Mouse (Mus musculus) testis, adult 2 months (tissue): ENCODE results near the gene 1700003E16Rik.

ENCODE experiments used
- CTCF ChIP-seq: fragments of 200-500 bp; IDR thresholded peaks from 2 replicates; pipeline ENCODE4 v1.5.1; 2012; ENCODE audit warnings: low read depth, mild to moderate bottlenecking, inconsistent platforms, low read length, moderate library complexity; ENCODE audit not compliant: control insufficient read depth, insufficient read depth, insufficient replicate concordance
- POLR2A ChIP-seq: fragments of 200-500 bp; IDR thresholded peaks from 2 replicates; pipeline ENCODE4 v1.6.1; 2012; ENCODE audit warnings: low read depth, mild to moderate bottlenecking, inconsistent platforms, low read length, moderate library complexity; ENCODE audit not compliant: control insufficient read depth

DNA sequence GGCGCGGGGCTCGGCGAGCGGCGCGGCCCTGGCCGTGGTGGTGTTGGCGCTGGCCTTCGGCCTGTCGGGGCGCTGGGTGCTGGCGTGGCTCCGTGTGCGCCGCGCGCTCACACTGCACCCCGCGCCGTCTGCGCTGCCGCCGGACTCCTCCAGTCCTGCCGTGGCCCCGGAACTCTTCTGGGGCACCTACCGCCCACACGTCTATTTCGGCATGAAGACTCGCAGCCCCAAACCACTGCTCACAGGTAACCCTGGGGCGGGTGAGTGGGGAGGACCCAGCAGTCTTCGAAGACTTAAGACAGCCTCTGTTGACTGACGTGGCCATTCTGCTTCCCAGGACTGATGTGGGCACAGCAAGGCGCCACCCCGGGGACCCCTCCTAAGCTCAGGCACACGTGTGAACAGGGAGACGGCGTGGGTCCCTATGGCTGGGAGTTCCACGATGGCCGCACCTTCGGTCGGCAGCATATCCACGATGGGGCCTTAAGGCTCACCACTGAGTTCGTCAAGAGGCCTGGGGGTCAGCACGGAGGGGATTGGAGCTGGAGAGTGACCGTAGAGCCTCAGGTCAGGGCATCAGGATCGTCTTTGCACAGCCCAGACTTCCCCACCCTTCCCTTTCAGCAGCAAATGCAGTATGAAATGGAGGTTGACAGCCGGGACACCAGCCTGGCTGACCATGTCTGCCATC lies 40.4 kb upstream of the 1700003E16Rik start:
- TF ChIP-seq CTCF (no peak), POLR2A (no peak)
